Mouse (Mus musculus): ENCODE measurements around the gene 1700042G07Rik.

1700042G07Rik gene

GRCm38 (mm10) chr4:116173072-116173471 lies at the start of gene 1700042G07Rik, which contains the start of gene Gm49337:
Gene 1700042G07Rik (plus strand): TSS chr4:116173372.
Gene Gm49337 (plus strand): TSS chr4:116173384.
- no peak for ATAC-seq (ENCODE audit: low TSS enrichment)

- peak; percentile 97 for ATAC-seq (ENCODE audit: low TSS enrichment)
These were observed 49.3 kb upstream of the 1700042G07Rik start, which contains the start of the genes Rad54l and Pomgnt1 for GRCm38 (mm10) chr4:116123602-116124519. Gene Rad54l (minus strand): TSS chr4:116123690. Gene Pomgnt1 (plus strand): TSS chr4:116123840.

- no peak for ATAC-seq (ENCODE audit: low TSS enrichment)
These were observed 47.3 kb upstream of the 1700042G07Rik start for GRCm38 (mm10) chr4:116125803-116126386.

GRCm38 (mm10) chr4:116127956-116128355 lies 45.2 kb upstream of the 1700042G07Rik start:
- no peak for ATAC-seq (ENCODE audit: low TSS enrichment)

GRCm38 (mm10) chr4:116133126-116133525 lies 40.0 kb upstream of the 1700042G07Rik start:
- ATAC-seq (ENCODE audit: low TSS enrichment): no peak

GRCm38 (mm10) chr4:116134990-116135389 lies 38.2 kb upstream of the 1700042G07Rik start:
- ATAC-seq (ENCODE audit: low TSS enrichment): peak; percentile 72

- no peak for ATAC-seq (ENCODE audit: low TSS enrichment)
These were observed 35.7 kb upstream of the 1700042G07Rik start for GRCm38 (mm10) chr4:116137421-116137996.

- peak; percentile 55 for ATAC-seq (ENCODE audit: low TSS enrichment)
These were observed 32.2 kb upstream of the 1700042G07Rik start for GRCm38 (mm10) chr4:116140801-116141574.

- ATAC-seq (ENCODE audit: low TSS enrichment): no peak
These were observed 31.4 kb upstream of the 1700042G07Rik start for GRCm38 (mm10) chr4:116141736-116142135.

- ATAC-seq (ENCODE audit: low TSS enrichment): no peak
These were observed 30.9 kb upstream of the 1700042G07Rik start for GRCm38 (mm10) chr4:116142269-116142668.

GRCm38 (mm10) chr4:116143317-116143811 lies 29.8 kb upstream of the 1700042G07Rik start:
- peak; percentile 18; the same call in 1 of the 2 replicates for ATAC-seq (ENCODE audit: low TSS enrichment)

- ATAC-seq (ENCODE audit: low TSS enrichment): peak; percentile 73
These were observed 29.1 kb upstream of the 1700042G07Rik start for GRCm38 (mm10) chr4:116143891-116144717.

- peak; percentile 15; the same call in 1 of the 2 replicates for ATAC-seq (ENCODE audit: low TSS enrichment)
These were observed 23.4 kb upstream of the 1700042G07Rik start for GRCm38 (mm10) chr4:116149812-116150155.

GRCm38 (mm10) chr4:116150156-116150861 lies 22.9 kb upstream of the 1700042G07Rik start:
- ATAC-seq (ENCODE audit: low TSS enrichment): peak; percentile 82

- ATAC-seq (ENCODE audit: low TSS enrichment): peak; percentile 8; the same call in 1 of the 2 replicates
These were observed 22.3 kb upstream of the 1700042G07Rik start for GRCm38 (mm10) chr4:116150862-116151221.

- no peak for ATAC-seq (ENCODE audit: low TSS enrichment)
These were observed 21.9 kb upstream of the 1700042G07Rik start, which contains the start of gene Lurap1 for GRCm38 (mm10) chr4:116151238-116151637. Gene Lurap1 (minus strand): TSS chr4:116151338.

- ATAC-seq (ENCODE audit: low TSS enrichment): no peak
These were observed 20.5 kb upstream of the 1700042G07Rik start for GRCm38 (mm10) chr4:116152702-116153101.

- no peak for ATAC-seq (ENCODE audit: low TSS enrichment)
These were observed 15.3 kb upstream of the 1700042G07Rik start for GRCm38 (mm10) chr4:116157882-116158281.

GRCm38 (mm10) chr4:116159912-116160311 lies 13.3 kb upstream of the 1700042G07Rik start:
- ATAC-seq (ENCODE audit: low TSS enrichment): peak; percentile 39; the same call in 1 of the 2 replicates

- ATAC-seq (ENCODE audit: low TSS enrichment): peak; percentile 79
These were observed 12.4 kb upstream of the 1700042G07Rik start for GRCm38 (mm10) chr4:116160769-116161168.
